Mouse (Mus musculus) kidney, adult 8-10 months (tissue): ENCODE data around the gene Soga3.

Experiments
- DNase-seq, 2 experiments: peaks; one replicate each; pipeline ENCODE4 v3.0.0; 2022

The Soga3 gene

DNA sequence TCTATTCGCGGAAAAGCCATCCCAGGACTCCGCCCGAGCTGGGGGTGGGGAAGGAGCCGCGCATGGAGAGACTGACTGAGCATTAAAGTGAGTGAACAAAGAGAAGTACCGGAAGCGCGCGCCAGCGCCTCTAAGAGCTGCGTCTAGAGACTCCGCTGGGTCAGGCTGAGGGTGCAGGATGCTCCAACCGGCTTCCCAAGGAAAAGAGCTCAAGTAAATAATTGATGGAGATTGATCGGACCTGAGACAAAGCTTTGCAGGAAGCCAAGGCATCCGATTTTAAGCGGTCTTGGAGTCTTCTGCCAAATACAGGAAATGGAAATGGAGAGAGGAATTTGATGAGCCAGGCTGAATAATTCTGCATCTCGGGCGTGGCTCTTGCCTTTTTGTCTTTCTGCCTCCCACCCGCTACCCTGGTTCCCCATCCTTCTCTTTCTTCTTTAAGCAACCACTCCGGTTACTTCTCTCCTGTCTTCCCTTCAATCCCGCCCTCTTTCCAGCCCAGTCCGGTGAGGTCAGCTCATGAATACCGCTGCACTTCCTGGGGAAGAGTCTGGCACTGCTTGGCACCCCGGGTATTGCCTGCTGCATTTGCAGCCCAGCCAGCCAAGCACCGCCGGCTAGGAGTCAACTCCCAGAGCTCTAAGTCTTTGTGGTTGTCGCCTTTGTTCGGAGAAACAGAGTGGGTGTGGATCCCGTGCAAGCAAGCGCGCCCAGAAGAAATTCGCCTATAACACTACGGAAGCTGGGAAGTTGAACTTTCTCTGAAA is at the start of gene Soga3:
Soga3 (plus strand) TSS at position 274 of the 770 bp plus-strand sequence.
- no peak for DNase-seq

DNA sequence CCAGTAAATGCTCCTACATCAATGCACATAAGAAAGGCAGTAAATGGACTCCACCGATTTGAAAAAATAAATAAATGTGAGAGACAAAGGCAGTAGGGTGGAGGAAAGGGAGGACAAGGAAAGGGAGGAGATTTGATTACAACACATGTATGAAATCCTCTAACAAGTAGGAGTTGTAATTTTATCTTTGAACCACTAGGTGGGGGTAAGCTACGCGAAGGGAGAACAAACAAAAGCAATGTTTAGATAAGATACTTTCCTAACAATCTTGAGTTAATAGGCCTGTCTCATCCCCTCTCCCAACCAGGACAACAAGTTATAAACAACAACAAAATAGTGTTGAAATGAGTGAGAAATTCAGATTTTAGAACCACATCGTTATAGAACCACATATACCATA is 36.7 kb upstream of the Soga3 start:
- no peak for DNase-seq

DNA sequence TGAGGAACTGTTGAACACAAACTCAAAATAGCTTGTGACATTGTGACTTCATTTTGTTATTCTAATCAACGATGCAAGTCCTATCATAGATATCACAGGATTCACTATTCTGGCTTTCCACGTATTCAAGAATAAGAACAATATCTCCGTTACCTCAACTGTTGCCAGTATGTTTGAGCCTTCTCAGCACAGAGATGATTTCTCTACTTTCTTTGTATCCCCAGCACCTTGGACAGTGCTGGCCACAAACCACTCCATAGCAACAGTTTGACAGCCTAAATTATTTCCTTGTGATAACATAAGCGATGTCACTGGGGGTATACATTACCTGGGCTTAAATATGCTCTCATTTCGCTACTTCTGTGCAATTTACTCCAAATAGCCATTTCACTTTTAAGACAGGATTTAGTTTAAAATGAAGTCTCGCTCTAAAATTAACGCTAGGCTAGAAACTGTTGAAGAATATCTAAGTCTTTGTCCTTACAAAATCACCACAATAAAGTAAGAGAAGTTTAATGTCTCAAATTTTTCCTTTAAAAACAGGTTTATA is 1.0 kb upstream of the Soga3 start:
- DNase-seq: no peak

DNA sequence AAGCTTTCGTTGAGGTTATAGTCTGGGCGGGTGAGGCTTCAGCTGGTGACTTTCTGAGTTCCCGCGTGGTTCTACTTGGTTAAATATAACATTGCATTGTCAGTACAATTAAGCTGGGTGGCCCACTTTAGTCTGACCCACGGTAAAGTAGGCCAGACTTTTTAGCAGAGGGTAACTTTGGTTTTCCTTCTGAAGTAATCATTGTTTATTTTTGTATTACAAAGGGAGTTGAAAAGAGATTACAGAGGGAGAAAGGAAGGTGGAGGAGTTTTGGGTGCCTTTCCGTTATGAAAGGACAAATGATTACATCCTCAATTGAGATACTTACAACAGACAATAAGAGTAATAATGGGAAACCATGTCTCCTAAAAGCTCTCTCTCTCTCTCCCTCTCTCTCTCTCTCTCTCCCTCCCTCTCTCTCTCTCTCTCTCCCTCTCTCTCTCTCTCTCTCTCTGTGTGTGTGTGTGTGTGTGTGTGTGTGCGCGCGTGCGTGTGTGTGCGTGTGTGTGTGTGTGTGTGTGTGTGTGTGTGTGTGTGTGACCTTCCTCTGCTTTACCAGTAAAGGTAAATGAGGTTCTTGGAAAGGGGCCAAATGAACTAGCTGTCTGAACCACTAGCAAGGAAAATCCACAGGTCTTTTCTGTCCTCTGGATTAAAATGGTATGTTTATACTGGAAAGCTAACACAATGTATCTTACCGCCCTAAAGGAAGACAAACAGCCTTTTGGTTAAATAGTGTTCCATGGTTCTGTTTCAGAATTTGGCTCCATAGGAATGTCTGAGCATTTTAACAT is 1.2 kb downstream of the Soga3 start:
- DNase-seq: no peak

DNA sequence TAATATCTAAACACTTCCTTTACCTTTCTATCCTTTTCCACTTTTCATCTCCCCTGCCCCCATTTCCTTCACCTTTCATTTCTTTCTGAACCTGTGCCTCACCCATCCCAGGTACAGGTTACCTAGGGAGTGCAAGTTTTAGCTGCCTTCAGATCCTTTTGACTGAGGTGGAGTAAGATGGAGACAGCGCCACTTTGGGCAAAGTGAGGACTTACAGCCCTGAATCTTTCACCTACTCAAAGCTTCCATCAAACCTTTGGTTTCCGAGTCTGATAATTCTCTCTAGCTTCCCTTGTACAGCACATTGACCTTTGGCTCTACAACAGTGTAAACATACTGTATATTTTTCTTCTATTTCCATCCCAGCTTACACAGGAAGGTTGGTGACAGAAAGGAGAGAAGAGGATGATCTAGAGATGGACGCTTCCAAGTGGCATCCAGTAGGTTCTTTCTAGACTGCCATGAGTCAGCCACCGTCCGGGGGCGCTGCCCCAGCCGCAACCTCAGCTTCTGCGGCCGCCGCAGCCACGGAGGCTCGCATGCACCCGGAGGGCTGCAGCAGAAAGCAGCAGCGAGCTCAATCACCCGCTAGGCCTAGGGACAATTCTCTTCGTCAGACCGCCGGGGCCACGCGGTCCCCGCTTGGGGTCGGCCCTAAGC is 2.7 kb downstream of the Soga3 start:
- DNase-seq: no peak

DNA sequence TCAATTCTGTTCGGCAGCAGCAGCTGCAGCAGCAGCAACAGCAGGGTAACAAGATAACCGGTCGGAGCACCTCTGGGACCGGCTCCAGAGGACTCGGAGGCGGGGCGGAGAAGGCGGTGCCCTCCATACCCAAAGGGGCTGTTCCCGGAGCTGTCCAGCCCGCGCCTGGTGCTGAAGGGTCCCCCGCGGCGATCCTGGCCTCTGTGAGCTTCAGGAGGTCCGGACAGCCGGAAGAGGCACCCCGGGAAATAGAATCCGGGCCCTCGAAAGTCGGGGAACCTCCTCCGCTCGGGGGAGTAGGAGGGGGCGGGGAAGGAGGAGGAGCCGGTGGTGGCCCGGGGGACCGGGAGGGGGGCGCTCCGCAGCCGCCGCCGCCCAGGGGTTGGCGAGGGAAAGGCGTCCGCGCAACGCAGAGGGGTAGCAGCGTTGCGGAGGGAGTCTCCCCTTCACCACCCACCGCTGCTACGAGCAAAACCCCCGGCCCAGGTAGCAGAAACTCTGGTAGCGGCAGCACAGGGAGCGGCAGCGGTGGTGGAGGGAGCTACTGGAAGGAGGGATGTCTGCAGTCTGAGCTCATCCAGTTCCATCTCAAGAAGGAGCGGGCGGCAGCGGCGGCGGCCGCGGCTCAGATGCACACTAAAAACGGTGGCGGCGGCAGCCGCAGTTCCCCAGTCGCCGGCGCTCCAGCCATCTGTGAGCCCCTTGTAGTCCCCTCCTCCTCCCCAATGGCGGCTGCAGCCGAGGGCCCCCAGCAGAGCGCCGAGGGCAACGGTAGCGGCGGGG is 3.4 kb downstream of the Soga3 start:
- peak; percentile 44 to 79 for DNase-seq

DNA sequence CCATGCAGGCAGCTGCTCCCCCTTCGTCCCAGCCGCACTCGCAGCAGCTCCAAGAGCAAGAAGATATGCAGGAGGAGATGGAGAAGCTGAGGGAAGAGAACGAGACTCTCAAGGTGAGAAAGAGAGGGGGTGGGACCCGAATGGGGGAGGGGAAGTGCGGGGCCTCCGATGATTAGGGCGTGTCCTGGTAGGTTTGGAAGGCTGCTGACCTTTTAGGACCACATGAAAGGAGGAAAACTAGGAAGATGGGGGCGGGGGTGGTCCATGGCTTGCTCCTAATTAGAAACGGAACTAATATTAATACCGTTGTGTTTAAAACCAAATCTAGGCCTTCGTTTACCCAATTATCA is 4.0 kb downstream of the Soga3 start:
- DNase-seq: no peak

DNA sequence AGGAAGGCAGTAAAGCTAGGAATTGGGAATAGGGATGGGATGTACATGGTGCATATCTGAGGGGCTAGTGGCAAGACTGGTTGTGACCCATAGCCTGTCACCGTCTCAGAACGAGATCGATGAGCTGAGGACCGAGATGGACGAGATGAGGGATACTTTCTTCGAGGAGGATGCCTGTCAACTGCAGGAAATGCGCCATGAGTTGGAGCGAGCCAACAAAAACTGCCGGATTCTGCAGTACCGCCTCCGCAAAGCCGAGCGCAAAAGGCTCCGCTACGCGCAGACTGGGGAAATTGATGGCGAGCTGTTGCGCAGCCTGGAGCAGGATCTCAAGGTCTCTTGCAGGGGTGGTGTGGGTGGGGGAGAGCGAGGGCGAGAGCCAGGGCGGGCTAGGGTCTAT is 4.4 kb downstream of the Soga3 start:
- no peak for DNase-seq

DNA sequence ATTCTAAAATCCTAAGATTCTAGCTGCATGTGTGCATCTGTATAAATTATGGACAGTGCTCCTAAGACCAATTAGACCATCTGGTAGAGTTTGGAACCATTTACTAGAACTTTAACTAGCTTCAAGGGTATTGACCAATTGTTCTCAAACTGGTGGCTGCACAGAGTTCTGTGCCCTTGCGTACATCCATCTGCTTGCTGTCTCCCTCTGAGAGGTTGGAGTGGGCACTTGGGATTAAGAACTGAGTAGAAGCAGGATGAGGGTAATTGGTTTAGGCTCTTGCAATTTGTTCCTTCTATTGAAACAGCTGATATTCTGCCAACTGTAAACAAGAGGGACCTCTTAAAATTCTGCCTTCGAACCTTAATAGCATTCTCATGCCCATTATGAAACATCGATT is 11.7 kb downstream of the Soga3 start:
- DNase-seq: no peak

DNA sequence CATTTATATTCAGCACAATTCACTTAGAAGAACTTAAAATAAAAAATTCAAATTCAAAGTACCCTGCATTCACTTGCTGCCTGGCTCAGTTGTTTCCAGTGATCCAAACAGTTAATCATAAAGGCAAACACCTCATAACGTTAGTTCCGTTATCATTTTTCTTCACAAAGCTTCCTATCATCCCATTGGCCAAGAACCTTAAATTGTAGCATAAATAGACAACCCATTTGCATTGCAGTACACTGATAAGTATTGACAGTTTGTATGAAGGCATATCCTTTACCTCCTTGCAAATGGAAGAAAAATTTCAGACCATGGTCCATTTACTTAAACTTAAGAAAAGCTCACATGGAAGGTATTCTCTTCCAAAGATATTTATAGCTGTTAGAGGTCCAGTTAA is 18.0 kb downstream of the Soga3 start:
- DNase-seq: no peak

DNA sequence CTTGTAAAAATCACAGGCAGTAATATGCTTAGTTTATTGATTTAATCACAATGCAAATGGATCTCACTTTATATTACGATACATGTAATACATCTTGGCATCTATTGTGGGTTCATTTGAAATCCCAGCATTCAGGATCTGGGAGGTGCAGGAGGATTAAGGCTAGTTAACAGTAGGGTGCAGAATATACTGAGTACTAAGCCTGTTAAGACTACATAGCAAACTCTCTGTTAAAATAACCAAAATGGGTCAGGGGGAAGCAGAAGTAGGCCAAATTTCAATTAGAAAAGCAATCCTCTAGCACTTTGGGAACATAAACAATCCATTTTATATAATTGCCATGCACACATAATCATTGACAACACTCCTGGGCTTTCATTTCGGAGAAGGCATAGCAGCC is 30.1 kb downstream of the Soga3 start:
- DNase-seq: no peak

DNA sequence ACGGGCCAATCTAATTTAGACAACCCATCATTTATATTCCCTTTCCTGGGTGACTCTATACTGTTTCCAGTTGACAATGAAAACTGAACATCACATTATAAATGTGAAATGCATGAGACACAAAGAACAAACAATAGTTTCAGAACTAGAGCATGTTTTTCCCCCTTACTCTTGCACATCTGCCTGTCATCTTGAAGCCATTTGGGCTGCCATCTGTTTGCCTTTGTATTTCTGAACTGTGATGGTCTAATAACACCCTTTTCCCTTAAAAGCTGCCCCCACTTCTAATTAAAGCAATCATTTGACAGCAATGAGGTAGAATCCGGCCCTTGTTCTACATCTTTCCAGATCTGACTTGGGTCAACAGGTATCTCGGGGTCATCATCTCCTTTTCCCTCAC is 32.0 kb downstream of the Soga3 start:
- no peak for DNase-seq

DNA sequence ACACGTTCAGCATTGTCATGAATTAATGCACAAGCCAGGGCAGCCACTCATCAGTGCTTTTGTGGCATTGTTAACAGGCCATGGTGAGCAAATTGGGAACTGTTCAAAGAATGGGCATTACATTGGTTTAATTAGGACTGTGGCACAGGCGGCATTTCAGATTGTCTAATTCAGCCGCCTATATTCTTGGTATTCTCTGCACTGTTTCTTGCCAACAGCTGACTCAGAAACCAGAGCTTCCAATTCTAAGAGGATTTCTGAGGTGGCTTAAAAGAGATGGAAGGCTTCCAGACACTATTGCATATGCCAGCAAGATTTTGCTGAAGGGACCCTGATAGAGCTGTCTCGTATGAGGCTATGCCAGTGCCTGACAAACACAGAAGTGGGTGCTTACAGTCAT is 33.2 kb downstream of the Soga3 start:
- no peak for DNase-seq

DNA sequence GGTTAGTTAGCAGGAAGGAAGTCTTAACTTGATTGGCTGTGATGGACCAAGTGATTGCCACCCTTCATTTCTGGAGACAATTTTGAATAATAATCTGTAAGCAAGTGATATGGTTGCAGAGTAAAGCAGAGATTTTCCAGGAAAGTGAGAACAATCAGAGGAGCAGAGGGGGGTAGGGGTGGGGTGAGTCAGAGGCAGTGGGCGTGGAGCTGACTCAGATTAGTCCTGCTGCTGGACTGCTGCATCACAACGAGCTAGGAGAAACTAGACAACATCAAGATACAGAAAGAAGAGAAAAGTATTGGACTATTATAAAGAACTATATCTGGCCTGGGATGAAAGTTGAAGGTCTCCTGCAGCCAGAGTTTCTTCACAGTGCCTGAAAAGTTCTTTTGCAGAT is 34.4 kb downstream of the Soga3 start:
- no peak for DNase-seq

DNA sequence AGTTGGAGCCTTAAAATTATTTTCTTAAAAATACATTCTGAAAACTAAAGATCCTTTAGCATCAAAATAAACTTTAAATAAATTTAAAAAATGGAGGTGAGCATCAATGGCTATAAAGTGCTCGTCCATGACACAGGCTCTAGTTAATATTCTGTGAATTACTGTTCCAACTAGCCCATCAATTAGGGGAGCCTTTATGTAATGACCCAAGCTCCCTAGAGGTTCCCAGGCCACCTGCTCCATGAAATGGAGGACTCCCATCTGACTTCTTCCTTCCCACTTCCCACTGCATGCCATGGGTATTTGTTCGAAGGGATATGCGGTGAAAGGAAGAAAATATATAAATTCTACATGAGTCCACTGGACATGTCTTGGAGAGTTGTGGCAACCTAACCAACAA is 36.6 kb downstream of the Soga3 start:
- DNase-seq: no peak

DNA sequence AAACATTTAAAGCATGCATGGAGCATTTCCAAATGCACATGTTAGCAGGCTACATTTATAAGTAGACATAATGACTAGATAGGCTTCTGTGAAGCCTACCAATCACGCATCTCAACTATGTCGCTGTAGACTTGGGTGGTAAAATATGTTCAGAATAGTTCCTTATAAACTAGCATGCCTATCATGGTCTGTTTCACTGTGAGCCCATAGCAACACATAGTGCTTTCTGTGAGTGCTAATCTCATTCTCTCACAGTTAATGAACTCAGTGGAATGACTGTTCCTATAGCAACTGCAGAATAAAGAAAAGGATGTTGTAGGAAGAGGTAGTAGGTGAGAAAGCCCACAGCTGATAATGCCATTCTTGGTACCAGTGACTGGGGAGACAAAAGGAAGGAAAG is 37.4 kb downstream of the Soga3 start:
- DNase-seq: no peak

DNA sequence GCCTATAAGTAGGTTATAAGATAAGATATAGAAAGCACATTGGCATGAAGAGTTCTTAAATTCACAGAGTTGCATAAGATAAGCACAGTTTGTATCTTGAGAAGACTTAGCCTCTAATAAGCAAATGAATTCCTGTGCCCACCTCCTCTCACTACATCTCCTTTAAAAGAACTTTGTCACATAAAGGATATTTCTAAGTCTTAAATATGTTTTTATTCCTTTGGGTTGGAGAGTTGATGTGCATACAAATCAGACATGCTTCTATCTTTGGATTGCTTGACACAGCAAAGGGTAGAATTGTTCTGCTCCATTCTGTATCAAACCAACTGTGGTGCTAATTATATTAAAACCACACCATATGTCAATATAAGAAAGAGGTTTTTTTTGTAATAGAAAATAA is 50.1 kb downstream of the Soga3 start:
- no peak for DNase-seq

DNA sequence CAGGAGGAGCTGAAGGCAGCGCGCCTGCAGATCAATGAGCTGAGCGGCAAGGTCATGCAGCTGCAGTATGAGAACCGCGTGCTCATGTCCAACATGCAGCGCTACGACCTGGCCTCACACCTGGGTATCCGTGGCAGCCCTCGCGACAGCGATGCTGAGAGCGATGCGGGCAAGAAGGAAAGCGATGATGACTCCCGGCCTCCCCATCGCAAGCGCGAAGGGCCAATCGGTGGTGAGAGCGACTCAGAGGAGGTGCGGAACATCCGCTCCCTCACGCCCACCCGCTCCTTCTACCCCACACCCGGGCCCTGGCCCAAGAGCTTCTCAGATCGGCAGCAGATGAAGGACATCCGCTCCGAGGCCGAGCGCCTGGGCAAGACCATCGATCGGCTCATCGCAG is 53.2 kb downstream of the Soga3 start:
- DNase-seq: no peak

DNA sequence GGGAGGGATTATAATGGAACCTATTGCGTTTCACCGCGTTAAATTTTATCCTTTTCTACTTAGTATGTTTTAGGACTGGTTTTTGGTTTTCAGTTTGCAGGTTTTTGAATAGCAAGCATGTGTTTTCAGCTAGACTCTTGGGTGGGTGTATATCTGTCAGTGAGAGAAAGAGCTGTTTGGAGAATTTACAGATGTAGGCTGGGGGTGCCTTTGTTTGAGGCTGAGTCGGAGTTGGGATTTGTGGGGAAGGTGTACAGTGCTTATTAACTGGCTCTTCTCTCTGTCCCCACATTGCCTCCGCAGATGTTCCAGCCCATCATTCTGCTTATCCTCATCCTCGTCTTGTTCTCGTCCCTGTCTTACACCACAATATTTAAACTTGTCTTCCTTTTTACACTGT is 55.0 kb downstream of the Soga3 start, which contains the start of gene Gm49353:
Gm49353 (plus strand) TSS at position 313 of the 400 bp plus-strand sequence.
- DNase-seq: no peak

DNA sequence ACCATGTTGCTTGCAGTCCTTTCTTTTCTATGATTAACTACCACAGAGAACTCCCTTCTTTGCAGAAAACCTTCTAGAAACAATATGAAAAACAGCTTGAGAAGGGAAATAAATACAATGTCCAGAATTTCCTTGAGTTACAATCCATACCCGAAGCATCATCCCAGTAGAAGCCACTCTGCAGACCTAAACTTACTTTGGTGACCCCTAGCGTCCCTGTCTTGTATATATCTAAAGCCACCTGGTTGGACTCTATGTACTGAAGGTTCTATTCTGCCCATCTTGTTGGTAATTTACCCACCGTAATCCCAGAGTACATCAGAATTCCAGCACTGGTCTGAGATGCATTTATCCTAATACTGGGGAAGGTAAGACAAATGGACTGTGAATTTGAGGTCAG is 56.2 kb downstream of the Soga3 start:
- no peak for DNase-seq

DNA sequence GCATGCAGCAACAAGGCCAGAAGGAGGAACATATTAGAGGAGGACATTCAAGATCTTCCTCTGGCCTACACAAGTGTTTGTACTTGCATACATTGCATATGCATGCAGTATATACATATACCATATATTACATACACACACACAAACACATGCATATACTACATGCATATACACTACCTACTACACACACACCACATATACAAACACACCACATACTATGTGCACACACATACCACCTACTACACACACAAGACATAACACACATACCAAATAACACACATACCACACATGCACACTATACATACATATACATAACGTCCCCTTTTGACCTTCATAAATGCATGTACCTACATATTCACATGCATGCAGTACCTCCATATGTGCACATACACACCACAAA is 57.0 kb downstream of the Soga3 start:
- DNase-seq: no peak

DNA sequence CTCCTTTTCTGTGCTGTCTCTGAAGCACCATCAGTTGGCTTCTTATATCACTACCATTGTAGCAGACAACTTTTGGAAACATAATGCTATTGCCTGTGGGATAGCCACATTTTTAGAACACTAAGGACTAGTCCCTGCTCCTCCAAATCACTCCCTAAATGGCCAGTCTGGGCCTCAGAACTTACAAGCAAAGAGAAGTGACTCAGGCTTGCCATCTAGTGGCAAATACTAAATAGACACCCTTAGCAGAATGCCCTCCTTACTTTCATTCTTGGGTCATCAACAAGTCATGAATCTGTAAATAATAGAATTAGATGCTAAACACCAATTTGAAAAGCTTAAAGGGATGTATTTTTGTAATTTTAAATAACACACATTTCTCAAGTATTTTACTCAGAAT is 63.1 kb downstream of the Soga3 start:
- DNase-seq: peak; percentile 4 to 8

DNA sequence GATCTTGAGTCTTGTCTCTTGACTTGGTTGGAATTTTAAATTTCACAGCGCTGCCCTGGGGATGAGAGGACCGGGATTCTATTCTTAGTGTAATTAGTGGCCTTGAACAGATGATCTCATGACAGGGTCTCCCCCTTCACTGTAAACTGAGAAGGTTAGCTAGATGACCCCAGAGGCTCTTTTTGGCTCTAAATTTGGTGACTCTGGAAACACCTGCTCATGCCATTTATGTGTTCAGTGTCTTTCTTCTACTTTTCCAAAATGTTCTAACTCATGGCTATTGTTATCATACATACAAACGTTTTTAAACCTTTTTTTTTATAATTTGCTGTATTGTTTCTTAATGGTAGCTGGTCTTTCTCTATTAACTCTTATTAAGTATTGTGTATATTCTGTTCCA is 65.1 kb downstream of the Soga3 start:
- no peak for DNase-seq
